Mouse (Mus musculus): Measurements from ENCODE around the gene Dennd2d.
A peak's percentile ranks its signal among the peaks of the same experiment; 100 is the strongest.

The Dennd2d gene

GRCm38 (mm10) chr3:106482281-106483081 is at the start of gene Dennd2d:
Gene Dennd2d, plus strand, starts transcription at chr3:106482405.
- DNase-seq (ENCODE audit: low spot score in 2 of 2) = peak; percentile 59 to 64

DNA sequence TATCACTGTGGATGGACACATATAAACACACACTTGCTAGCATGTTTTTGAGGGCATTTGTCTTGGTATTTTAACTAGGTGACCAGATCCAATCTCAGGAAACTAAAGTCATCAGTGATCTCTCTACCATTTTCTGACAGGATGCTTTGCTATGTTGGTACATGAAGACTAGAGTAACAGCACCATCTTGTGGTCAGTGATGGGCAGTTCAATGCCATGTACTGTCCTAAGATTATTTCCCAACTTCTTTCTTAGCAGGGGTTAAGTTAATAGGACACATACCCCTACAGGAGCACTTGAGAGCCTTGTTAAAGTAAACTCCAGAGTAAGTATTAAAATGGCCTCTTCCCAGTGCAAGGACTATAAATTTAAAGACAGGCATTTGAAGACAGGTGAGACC is 33.6 kb upstream of the Dennd2d start:
- DNase-seq (ENCODE audit: low spot score in 2 of 2) = peak in 1 of 2 experiments; percentile 6

- DNase-seq (ENCODE audit: low spot score in 2 of 2) = no peak
These were observed 33.2 kb upstream of the Dennd2d start for GRCm38 (mm10) chr3:106448995-106449394.

DNA sequence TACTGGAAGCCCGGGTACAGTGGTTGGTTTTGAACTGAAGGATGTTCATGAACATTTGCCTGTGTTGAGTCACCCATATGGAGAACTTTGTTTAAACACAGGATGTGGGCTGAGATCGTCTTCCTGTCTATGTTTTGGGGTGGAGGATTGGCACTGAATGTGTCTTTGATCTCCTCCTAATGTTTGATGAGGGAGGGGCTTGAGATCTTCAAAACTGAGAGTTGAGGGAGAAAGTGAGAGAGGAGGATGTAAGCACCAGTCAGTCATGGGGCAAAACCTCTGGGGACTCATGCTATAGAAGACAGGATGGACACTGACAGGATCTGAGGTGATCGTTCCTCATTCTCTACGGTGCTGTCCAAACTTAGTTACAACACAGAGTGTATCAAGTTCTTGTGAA is 32.6 kb upstream of the Dennd2d start:
- no peak for DNase-seq (ENCODE audit: low spot score in 2 of 2)

DNA sequence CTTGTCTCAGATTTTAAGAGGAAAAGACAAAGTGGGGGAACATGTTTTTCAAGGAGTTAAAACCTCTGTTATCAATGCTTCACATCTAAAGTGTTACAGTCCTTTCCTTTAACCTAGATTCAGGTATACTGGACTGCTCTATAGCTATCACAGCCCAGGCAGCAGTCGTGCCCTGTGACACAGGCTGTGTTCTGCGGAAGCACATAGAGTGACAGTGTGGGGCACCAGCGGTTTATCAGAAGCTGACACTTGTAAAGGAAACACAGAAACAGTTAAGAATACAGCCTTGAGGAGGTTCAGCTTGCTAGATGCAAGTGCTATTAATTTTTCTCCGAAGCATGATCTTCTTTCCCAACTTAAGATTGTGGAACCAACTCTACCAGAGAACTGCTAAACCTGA is 29.6 kb upstream of the Dennd2d start:
- DNase-seq (ENCODE audit: low spot score in 2 of 2) = no peak

GRCm38 (mm10) chr3:106457298-106457869 is 24.8 kb upstream of the Dennd2d start:
- DNase-seq (ENCODE audit: low spot score in 2 of 2) = no peak

- no peak for DNase-seq (ENCODE audit: low spot score in 2 of 2)
These were observed 20.1 kb upstream of the Dennd2d start for GRCm38 (mm10) chr3:106462059-106462470.

DNA sequence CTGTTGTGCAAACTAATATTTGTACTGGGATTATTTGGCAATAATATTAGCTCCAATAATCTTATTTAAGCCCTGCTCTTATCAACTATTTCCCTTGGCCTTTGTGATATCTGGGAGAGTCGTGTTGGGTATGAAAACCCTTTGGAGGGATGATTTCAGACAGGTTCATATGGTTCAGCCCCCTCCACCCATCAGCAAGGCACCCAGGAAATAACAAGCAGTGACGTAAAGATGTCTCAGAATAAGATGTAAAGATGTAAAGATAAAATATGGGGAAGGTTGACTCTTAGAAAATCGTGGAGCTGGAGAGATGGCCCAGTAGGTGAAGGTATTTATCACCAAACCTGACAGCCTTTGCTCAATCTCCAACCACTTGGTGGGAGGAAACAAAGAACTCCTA is 19.7 kb upstream of the Dennd2d start:
- DNase-seq (ENCODE audit: low spot score in 2 of 2) = no peak

- no peak for DNase-seq (ENCODE audit: low spot score in 2 of 2)
These were observed 17.5 kb upstream of the Dennd2d start for GRCm38 (mm10) chr3:106464750-106465149.

DNA sequence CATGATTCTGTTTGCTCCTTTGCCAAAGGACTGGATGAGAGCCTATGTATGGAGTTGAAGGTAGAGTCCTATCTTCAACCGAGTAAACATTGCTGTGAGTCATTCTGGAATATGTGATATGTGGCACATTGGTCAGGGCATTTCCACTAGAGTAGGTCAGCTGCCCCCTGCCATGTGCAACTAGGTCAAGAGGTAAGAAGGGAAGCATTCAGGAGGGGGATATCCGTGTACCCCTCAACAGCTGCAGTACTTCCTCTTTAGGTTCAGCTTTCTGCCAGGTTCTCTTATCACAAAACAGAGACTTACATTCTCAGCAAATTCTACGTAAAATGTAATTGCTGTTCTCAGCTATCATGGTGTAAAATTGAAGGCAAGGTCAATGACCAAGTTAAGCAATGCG is 8.0 kb upstream of the Dennd2d start:
- DNase-seq (ENCODE audit: low spot score in 2 of 2) = no peak

DNA sequence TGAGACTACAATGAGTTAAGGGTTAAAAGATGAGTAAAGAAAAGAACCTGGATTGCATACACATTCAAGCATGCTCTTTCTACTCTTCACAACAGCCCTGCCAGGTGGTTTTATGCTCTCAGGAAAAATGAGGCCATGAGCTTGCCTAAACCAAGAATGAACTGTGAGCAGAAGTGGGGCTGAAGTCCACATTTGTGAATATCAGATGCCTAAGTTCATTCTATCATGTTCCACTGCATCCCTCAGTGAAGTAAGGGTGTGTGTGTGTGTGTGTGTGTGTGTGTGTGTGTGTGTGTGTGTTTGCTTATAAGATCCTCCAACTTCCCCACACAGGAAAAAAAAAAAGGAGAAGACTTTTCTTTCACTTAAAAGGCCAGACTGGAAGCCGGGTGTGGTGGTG is 5.3 kb upstream of the Dennd2d start:
- no peak for DNase-seq (ENCODE audit: low spot score in 2 of 2)

DNA sequence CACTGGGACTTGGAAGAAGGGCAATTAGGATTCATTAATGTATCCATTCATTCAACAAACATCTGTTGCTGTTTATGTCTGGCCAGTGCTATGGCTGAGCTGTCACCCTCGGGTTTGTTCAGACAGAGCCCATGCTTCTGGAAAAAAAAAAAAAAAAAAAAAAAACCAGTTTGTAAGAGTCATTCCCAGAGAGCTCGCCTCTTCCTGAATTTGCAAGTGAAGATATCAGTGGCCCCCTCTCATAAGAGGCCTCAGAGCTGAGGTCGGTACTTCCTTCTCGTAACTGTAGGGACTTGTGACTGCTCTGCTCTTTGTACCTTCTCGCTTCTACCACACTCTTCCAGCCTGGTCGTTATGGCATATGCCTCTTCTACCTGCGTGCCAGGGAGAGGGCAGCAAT is 1.1 kb downstream of the Dennd2d start:
- no peak for DNase-seq (ENCODE audit: low spot score in 2 of 2)

- DNase-seq (ENCODE audit: low spot score in 2 of 2) = no peak
These were observed 1.7 kb downstream of the Dennd2d start for GRCm38 (mm10) chr3:106483796-106484405.

GRCm38 (mm10) chr3:106484861-106485260 is 2.7 kb downstream of the Dennd2d start:
- no peak for DNase-seq (ENCODE audit: low spot score in 2 of 2)

DNA sequence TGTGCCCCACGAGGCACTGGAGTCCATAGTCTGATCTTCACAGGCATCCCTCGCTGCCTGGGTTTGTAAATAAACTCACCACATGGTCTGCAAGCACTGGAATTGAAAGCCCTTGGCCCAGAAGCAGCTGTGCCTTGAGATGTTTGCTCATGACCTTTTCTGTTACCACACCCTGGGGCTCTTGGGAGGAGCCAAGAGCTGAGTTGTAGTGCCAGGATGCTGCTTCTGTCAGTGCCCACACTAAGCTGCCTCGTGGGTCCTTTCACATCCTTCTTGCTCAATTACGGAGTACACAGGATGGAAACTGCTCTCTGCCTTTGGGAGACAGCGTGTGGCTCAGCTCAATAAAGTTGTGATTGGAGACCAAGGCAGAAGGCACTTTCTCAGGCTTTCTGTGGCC is 3.6 kb downstream of the Dennd2d start:
- peak in 1 of 2 experiments; percentile 56 for DNase-seq (ENCODE audit: low spot score in 2 of 2)

- DNase-seq (ENCODE audit: low spot score in 2 of 2) = no peak
These were observed 5.3 kb downstream of the Dennd2d start for GRCm38 (mm10) chr3:106487551-106487950.

DNA sequence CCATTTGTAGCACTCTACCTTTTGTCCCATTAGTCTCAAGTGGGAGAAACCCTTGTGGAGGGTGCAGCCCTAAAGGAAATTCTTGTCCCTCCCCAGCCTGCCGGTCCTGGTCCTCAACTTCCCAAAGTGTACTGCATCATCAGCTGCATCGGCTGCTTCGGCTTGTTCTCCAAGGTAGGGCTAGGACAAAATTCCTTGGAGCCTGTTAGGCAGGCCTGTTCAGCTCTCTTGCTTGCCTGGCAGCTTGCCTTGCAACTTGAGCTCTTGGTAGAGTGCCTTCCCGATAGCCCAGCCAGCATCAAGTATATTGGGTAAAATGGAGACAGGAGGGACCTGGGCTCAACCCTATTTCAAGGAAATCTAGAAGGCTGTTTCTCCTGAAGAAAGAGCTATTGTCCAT is 8.0 kb downstream of the Dennd2d start:
- no peak for DNase-seq (ENCODE audit: low spot score in 2 of 2)

- DNase-seq (ENCODE audit: low spot score in 2 of 2) = no peak
These were observed 10.5 kb downstream of the Dennd2d start for GRCm38 (mm10) chr3:106492723-106493122.

- DNase-seq (ENCODE audit: low spot score in 2 of 2) = no peak
These were observed 11.0 kb downstream of the Dennd2d start for GRCm38 (mm10) chr3:106493202-106493601.

DNA sequence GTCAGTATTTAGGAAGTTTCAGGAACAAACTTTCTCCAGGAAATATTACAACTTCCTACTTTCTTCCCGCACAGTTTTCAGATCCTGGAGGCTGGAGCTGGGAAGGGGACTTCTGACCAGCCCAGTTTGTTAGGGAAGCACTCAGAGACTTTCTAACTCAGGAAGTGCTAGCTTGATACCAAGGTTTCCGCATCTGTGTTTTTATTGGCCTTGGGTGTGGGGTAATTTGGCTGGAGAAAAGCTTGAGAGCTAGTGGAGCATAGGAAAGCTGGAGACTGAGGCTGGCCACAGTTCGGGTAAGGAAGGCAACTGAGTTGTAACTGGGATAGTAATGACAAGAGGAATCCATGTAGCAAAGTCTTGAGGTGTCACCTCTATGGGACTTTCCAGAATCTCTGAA is 11.7 kb downstream of the Dennd2d start:
- no peak for DNase-seq (ENCODE audit: low spot score in 2 of 2)

DNA sequence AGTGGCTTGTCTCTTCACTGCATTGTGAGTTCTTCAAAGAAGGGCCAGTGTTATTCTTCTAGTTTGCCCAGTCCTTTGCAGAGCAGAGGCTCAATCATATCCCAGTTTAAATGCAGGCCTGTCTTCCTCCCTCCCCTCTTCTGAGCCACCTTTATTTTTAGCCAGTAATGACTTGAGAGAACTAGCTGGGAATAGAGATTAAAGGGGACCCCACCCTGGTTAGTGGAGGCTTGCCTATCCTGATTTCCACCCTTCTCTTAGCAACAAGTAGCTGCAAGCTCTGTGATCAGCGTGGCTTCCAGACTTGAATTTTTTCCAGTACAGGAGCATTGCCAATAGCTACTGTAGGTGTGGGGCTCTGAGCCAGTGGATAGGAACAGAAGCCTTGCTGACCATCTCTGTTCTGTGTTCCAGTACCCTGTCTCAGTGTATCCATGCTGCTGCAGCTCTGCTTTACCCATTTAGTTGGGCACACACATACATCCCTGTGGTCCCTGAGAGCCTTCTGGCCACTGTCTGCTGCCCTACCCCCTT is 12.3 kb downstream of the Dennd2d start:
- DNase-seq (ENCODE audit: low spot score in 2 of 2) = no peak

- DNase-seq (ENCODE audit: low spot score in 2 of 2) = no peak
These were observed 13.3 kb downstream of the Dennd2d start for GRCm38 (mm10) chr3:106495346-106496044.

All from urinary bladder, adult 18-20 months (tissue).